Mouse (Mus musculus) neural tube, embryonic 11.5 days (tissue): Measurements from ENCODE around the gene Cdc42ep3. TPM values are rescaled to one million over a fixed set of nuclear protein-coding genes. Genes with fewer than 3 reads are reported as not detected.
A peak's percentile ranks its signal among the peaks of the same experiment; 100 is the strongest.

Source experiments
- ATAC-seq: fragments of 200-750 bp; cut with Nextera tagmentation; 2 replicates; pipeline ENCODE4 v1.8.0; 2017; ENCODE audit warnings: moderate number of reproducible peaks, mild to moderate bottlenecking, moderate TSS enrichment, moderate library complexity; ENCODE audit not compliant: insufficient read depth, low FRiP score, low TSS enrichment
- DNase-seq: peaks from one replicate; pipeline ENCODE4 v3.0.0-alpha.2; 2015; ENCODE audit warnings: low spot score
- H3K27ac ChIP-seq: fragments of 300-500 bp; sonication (generic); 2 replicates; pipeline ENCODE4 v1.5.1; 2014; ENCODE audit warnings: low read depth, mild to moderate bottlenecking, low read length
- H3K27me3 ChIP-seq: fragments of 300-500 bp; sonication (generic); 2 replicates; pipeline ENCODE4 v1.6.1; 2014; ENCODE audit warnings: mild to moderate bottlenecking, low read length, mixed read lengths; ENCODE audit not compliant: control insufficient read depth, insufficient read depth
- H3K36me3 ChIP-seq: fragments of 300-500 bp; sonication (generic); 2 replicates; pipeline ENCODE4 v1.6.1; 2014; ENCODE audit warnings: mild to moderate bottlenecking, low read length, moderate library complexity, mixed read lengths; ENCODE audit not compliant: control insufficient read depth, insufficient read depth
- H3K4me1 ChIP-seq: fragments of 300-500 bp; sonication (generic); 2 replicates; pipeline ENCODE4 v1.6.1; 2014; ENCODE audit warnings: low read length, mixed read lengths; ENCODE audit not compliant: control insufficient read depth, insufficient read depth
- H3K4me2 ChIP-seq: fragments of 300-500 bp; sonication (generic); 2 replicates; pipeline ENCODE4 v1.6.1; 2014; ENCODE audit warnings: low read depth, mild to moderate bottlenecking, moderate library complexity
- H3K4me3 ChIP-seq: fragments of 300-500 bp; sonication (generic); 2 replicates; pipeline ENCODE4 v1.5.1; 2014; ENCODE audit warnings: low read depth, low read length
- H3K9ac ChIP-seq: fragments of 300-500 bp; sonication (generic); 2 replicates; pipeline ENCODE4 v1.6.1; 2014; ENCODE audit warnings: mild to moderate bottlenecking, low read length
- H3K9me3 ChIP-seq: fragments of 300-500 bp; sonication (generic); 2 replicates; pipeline ENCODE4 v1.6.1; 2016; ENCODE audit warnings: low read length; ENCODE audit not compliant: control insufficient read depth
- WGBS: fragments of 180-500 bp; shearing (Covaris S2); extraction: QIAGEN DNeasy Blood & Tissue Kit; methylation state at CpG from one replicate; pipeline ENCODE4 v1.1.7; 2014; 5-methylcytosine and 5-hydroxymethylcytosine counted together
- polyA plus RNA-seq: library from polyadenylated mRNA; unstranded; fragments of >200 nt; fragmentation: Nextera tagmentation; extraction: Ambion mirVana; gene quantifications from 2 replicates; pipeline ENCODE4 v1.2.1, GENCODE M21; 2014

Gene Cdc42ep3
- polyA plus RNA-seq, 1 experiment from 2014 or later = 27.6 TPM

- 61% methylated on average over 6 of the region's 6 CpGs for WGBS
- no peaks in the 10 kb centered on the region for H3K36me3 ChIP-seq
- ATAC-seq = peak; percentile 23; the same call in 1 of the 2 replicates
- no peak overlapping the region for H3K4me3 ChIP-seq
- H3K9me3 ChIP-seq = no peaks in the 10 kb centered on the region
- no peak overlapping the region for H3K9ac ChIP-seq
- peak; percentile 14 for DNase-seq
- no peaks in the 10 kb centered on the region for H3K27me3 ChIP-seq
- H3K27ac ChIP-seq = no peak overlapping the region
- H3K4me2 ChIP-seq = no peak overlapping the region
- no peaks in the 10 kb centered on the region for H3K4me1 ChIP-seq
These were observed 69.8 kb downstream of the Cdc42ep3 start for GRCm38 (mm10) chr17:79285030-79285601.
